Mouse (Mus musculus): ENCODE data around the gene Pgd. TPM values are rescaled to one million over a fixed set of nuclear protein-coding genes. Genes with fewer than 3 reads are reported as not detected.
"Not testable (repeated sequence)": the region's sequence is repeated elsewhere in the genome, so short reads cannot be mapped to it uniquely, and the experiment has no call there.

Gene Pgd
- polyA plus RNA-seq, 1 experiment = 98.7 TPM

- DNase-seq = no peak
- no peak for TF ChIP-seq POLR2A (IDR thresholded peaks at IDR 0.05; ENCODE audit: control insufficient read depth, extremely low read depth, insufficient read depth, low read length, poor library complexity)
- TF ChIP-seq CTCF (IDR thresholded peaks at IDR 0.05; ENCODE audit: borderline replicate concordance, control insufficient read depth, extremely low read depth, insufficient read depth, low read length, poor library complexity) = no peak
- WGBS = 95% methylated on average over 23 of the region's 23 CpGs
- Histone ChIP-seq H3K27me3 (ENCODE audit: control insufficient read depth, insufficient read depth, low read length) (no peaks in the 10 kb centered on the region), H3K36me3 (ENCODE audit: control insufficient read depth, insufficient read depth, low read length) (no peaks in the 10 kb centered on the region), H3K4me3 (ENCODE audit: control insufficient read depth, insufficient read depth, low read length) (no peak overlapping the region), H3K27ac (ENCODE audit: control insufficient read depth, insufficient read depth, low read length) (no peak overlapping the region), H3K4me1 (replicated peaks; ENCODE audit: control insufficient read depth, insufficient read depth, low read length) (0 out of 2 replicates have a peak, but pooled peaks cover under 1% of the 10 kb centered on the region)
These were observed 35.4 kb downstream of the Pgd start for GRCm38 (mm10) chr4:149131021-149131752.

- TF ChIP-seq POLR2A (IDR thresholded peaks at IDR 0.05; ENCODE audit: control insufficient read depth, extremely low read depth, insufficient read depth, low read length, poor library complexity) (no peak), CTCF (IDR thresholded peaks at IDR 0.05; ENCODE audit: borderline replicate concordance, control insufficient read depth, extremely low read depth, insufficient read depth, low read length, poor library complexity) (no peak)
- Histone ChIP-seq H3K36me3 (ENCODE audit: control insufficient read depth, insufficient read depth, low read length) (no peaks in the 10 kb centered on the region), H3K4me1 (replicated peaks; ENCODE audit: control insufficient read depth, insufficient read depth, low read length) (no peaks in the 10 kb centered on the region), H3K27me3 (ENCODE audit: control insufficient read depth, insufficient read depth, low read length) (no peaks in the 10 kb centered on the region), H3K27ac (ENCODE audit: control insufficient read depth, insufficient read depth, low read length) (no peak overlapping the region), H3K4me3 (ENCODE audit: control insufficient read depth, insufficient read depth, low read length) (no peak overlapping the region)
- no peak for DNase-seq
- 97% methylated on average over 18 of the region's 18 CpGs for WGBS
These were observed 38.1 kb downstream of the Pgd start for GRCm38 (mm10) chr4:149128467-149128866.

GRCm38 (mm10) chr4:149126663-149127062 lies 39.9 kb downstream of the Pgd start, which contains the start of gene Cort:
Cort (minus strand) TSS chr4:149126763.
- TF ChIP-seq POLR2A (IDR thresholded peaks at IDR 0.05; ENCODE audit: control insufficient read depth, extremely low read depth, insufficient read depth, low read length, poor library complexity) (no peak), CTCF (IDR thresholded peaks at IDR 0.05; ENCODE audit: borderline replicate concordance, control insufficient read depth, extremely low read depth, insufficient read depth, low read length, poor library complexity) (no peak)
- Histone ChIP-seq H3K4me1 (replicated peaks; ENCODE audit: control insufficient read depth, insufficient read depth, low read length) (no peaks in the 10 kb centered on the region), H3K27me3 (ENCODE audit: control insufficient read depth, insufficient read depth, low read length) (no peaks in the 10 kb centered on the region), H3K36me3 (ENCODE audit: control insufficient read depth, insufficient read depth, low read length) (no peaks in the 10 kb centered on the region), H3K4me3 (ENCODE audit: control insufficient read depth, insufficient read depth, low read length) (no peak within 1 kb of the TSS), H3K27ac (ENCODE audit: control insufficient read depth, insufficient read depth, low read length) (no peak within 1 kb of the TSS)
- WGBS = 96% methylated on average over 11 of the region's 11 CpGs
- DNase-seq = no peak

DNA sequence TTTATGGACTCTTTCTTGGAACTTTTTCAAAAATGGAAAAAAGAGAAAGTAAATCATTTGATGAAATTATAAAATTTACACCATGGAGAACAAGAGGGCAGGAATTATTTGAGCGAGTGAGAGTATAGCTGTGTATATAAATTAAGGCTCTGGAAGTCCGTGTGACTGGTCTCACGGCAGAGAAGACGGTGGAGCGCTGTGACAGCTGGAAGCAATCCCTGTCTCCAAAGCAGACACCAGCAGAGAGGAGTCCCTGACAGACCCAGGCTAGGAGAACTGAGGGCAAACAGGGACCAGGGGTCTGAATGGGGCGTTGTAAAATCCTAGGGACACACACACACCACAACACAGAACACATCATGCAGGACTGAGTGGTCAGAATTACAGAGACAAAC lies 40.5 kb downstream of the Pgd start:
- no peak overlapping the region for H3K27ac ChIP-seq (ENCODE audit: control insufficient read depth, insufficient read depth, low read length)
- H3K4me1 ChIP-seq (replicated peaks; ENCODE audit: control insufficient read depth, insufficient read depth, low read length) = no peaks in the 10 kb centered on the region
- no peak for DNase-seq
- no peaks in the 10 kb centered on the region for H3K27me3 ChIP-seq (ENCODE audit: control insufficient read depth, insufficient read depth, low read length)
- 97% methylated on average over 6 of the region's 6 CpGs for WGBS
- H3K4me3 ChIP-seq (ENCODE audit: control insufficient read depth, insufficient read depth, low read length) = no peak overlapping the region
- TF ChIP-seq POLR2A (IDR thresholded peaks at IDR 0.05; ENCODE audit: control insufficient read depth, extremely low read depth, insufficient read depth, low read length, poor library complexity) (no peak), CTCF (IDR thresholded peaks at IDR 0.05; ENCODE audit: borderline replicate concordance, control insufficient read depth, extremely low read depth, insufficient read depth, low read length, poor library complexity) (no peak)
- H3K36me3 ChIP-seq (ENCODE audit: control insufficient read depth, insufficient read depth, low read length) = no peaks in the 10 kb centered on the region

DNA sequence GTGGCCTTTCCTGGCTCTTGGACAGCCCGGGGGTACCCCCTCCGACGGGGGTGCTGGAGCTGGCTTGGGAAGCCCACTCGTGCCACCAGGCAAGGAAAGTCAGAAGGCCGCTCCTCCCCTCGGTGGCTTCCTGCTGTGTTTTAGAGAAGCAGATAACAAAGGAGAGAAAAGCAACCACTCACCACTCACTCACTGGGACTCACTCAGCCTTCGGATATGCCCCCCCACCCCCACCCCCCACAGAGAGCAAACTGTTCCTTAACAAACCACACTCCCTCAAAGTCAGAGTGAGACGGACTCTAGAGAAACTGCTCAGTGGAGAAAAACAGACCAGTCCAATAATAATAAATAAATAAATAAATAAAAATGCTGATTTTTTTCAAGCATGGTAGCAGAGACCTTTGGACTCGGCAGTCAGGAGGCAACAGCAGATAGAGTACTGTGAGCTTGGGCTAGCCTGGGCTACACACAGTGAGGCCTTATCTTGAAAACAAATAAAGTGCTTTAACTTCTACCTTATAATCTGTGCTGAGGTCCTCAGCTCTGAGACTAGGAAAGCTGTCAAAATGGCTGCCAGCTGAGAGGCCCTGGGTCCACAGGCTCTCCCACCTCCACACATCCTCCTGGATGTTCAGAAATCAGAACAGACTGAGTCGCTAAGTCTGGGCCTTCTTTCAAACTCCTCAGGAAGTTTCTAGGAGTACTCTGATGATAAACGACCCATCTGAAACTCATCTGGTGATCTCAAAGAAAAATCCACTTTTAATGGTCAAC lies 41.0 kb downstream of the Pgd start:
- 73% methylated on average over 11 of the region's 11 CpGs for WGBS
- Histone ChIP-seq H3K27me3 (ENCODE audit: control insufficient read depth, insufficient read depth, low read length) (no peaks in the 10 kb centered on the region), H3K36me3 (ENCODE audit: control insufficient read depth, insufficient read depth, low read length) (no peaks in the 10 kb centered on the region), H3K27ac (ENCODE audit: control insufficient read depth, insufficient read depth, low read length) (no peak overlapping the region), H3K4me1 (replicated peaks; ENCODE audit: control insufficient read depth, insufficient read depth, low read length) (no peaks in the 10 kb centered on the region), H3K4me3 (ENCODE audit: control insufficient read depth, insufficient read depth, low read length) (no peak overlapping the region)
- TF ChIP-seq CTCF (IDR thresholded peaks at IDR 0.05; ENCODE audit: borderline replicate concordance, control insufficient read depth, extremely low read depth, insufficient read depth, low read length, poor library complexity) (no peak), POLR2A (IDR thresholded peaks at IDR 0.05; ENCODE audit: control insufficient read depth, extremely low read depth, insufficient read depth, low read length, poor library complexity) (no peak)
- no peak for DNase-seq

GRCm38 (mm10) chr4:149123432-149123831 lies 43.1 kb downstream of the Pgd start:
- TF ChIP-seq CTCF (IDR thresholded peaks at IDR 0.05; ENCODE audit: borderline replicate concordance, control insufficient read depth, extremely low read depth, insufficient read depth, low read length, poor library complexity) (no peak), POLR2A (IDR thresholded peaks at IDR 0.05; ENCODE audit: control insufficient read depth, extremely low read depth, insufficient read depth, low read length, poor library complexity) (no peak)

DNA sequence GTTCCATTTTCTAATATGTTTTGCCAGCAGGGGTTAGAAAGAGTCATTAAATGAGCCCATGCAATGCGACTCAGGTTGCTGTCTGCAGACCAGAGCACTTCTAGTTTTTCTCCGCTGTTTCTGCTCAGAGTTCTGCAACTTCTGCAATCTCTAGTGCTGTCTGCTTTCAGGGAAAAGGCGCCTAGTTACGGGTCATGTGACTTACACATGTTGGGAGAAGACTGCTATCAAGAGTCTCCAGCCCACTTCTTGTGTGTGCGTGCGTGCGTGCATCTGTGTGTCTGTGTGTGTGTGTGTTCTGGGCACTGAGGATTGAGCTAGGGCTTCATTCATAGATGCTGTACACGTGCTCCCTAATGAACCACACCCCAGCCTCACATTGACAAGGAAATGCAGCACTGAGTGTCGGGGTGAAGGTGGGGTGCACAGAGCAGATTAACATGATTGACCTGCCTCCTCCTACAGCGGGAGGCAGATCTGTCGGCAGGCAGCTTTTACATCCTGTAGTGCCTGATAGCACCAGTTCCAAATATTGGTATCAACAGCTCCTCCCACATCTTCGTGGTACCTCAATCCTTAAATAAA lies 46.5 kb downstream of the Pgd start:
- H3K4me3 ChIP-seq (ENCODE audit: control insufficient read depth, insufficient read depth, low read length); DNase-seq; H3K27me3 ChIP-seq (ENCODE audit: control insufficient read depth, insufficient read depth, low read length); H3K27ac ChIP-seq (ENCODE audit: control insufficient read depth, insufficient read depth, low read length); H3K36me3 ChIP-seq (ENCODE audit: control insufficient read depth, insufficient read depth, low read length); H3K4me1 ChIP-seq (replicated peaks; ENCODE audit: control insufficient read depth, insufficient read depth, low read length): not testable (repeated sequence)
- WGBS = 47% methylated on average over 12 of the region's 12 CpGs

More at GRCm38 (mm10) chr4:149123432-149123831, 43.1 kb downstream of the Pgd start:
- 95% methylated on average over 5 of the region's 5 CpGs for WGBS
- Histone ChIP-seq H3K27me3 (ENCODE audit: control insufficient read depth, insufficient read depth, low read length) (no peaks in the 10 kb centered on the region), H3K4me1 (replicated peaks; ENCODE audit: control insufficient read depth, insufficient read depth, low read length) (no peaks in the 10 kb centered on the region), H3K4me3 (ENCODE audit: control insufficient read depth, insufficient read depth, low read length) (no peak overlapping the region), H3K27ac (ENCODE audit: control insufficient read depth, insufficient read depth, low read length) (no peak overlapping the region), H3K36me3 (ENCODE audit: control insufficient read depth, insufficient read depth, low read length) (no peaks in the 10 kb centered on the region)
- no peak for DNase-seq

All from thymus, adult 2 months (tissue).